In the genomic region with DNA sequence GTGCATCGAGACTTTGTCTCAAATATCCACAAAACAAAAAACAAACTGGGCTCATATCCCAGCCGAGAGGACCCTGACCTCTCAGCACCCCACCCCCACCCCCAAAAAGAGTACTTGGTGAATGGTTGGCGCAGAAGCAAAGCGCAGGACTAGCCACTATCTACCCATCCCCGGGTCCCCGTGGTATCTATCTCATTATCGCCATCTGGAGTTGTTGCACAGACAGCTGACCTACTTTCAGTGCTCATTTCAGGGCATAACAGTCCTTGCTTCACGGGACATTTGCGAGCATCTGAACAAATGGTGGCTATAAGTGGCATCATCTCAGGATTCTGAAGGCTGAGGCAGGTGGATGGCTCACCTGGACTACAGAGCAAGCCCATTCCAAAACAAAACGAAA, we compare ENCODE assay signal across 10 mouse cellular contexts. TPM values are rescaled to one million over a fixed set of nuclear protein-coding genes. Genes with fewer than 3 reads are reported as not detected.
DNase-seq lines count a peak whose midpoint lies in the region; ATAC-seq and TF ChIP-seq lines count a peak whose summit lies in the region.
"Had no signal": no experiment of that assay in that cellular context is flagged by ENCODE, and none has a peak within 500 bp of the region (broad histone marks: within the 10 kb centered on the region; RNA-seq: fewer than 3 reads in every experiment).

No protein-coding gene starts in this region.

- 10% methylated on average over 10 of the region's 10 CpGs for WGBS in heart, embryonic 12.5 days
- 11% methylated on average over 10 of the region's 10 CpGs for WGBS in forebrain, embryonic 16.5 days
- WGBS in liver, embryonic 13.5 days (ENCODE audit: insufficient replicate concordance): 9% methylated on average over 10 of the region's 10 CpGs

- H3K4me1 ChIP-seq in heart, embryonic 12.5 days (replicated peaks): peaks cover 16% of the 10 kb centered on the region
- H3K4me1 ChIP-seq in E14TG2a.4 (replicated peaks; ENCODE audit: low read depth, low read length): peaks cover 28% of the 10 kb centered on the region
- H3K4me1 ChIP-seq in forebrain, embryonic 16.5 days (replicated peaks; ENCODE audit: control insufficient read depth, insufficient read depth, low read length): peaks cover 7% of the 10 kb centered on the region
- peaks cover 18% of the 10 kb centered on the region for H3K4me1 ChIP-seq in liver, embryonic 13.5 days (replicated peaks)

- no peak overlapping the region for H3K9ac ChIP-seq in heart, embryonic 12.5 days
- H3K9ac ChIP-seq in forebrain, embryonic 16.5 days (replicated peaks; ENCODE audit: low read depth, low read length): no peak overlapping the region
- no peak overlapping the region for H3K9ac ChIP-seq in liver, embryonic 13.5 days

- intact Hi-C loops in left cerebral cortex, postnatal 36 days (cut with DNase I): no loop called here

- DNase-seq in heart, adult 18-20 months: no peak
- no peak for DNase-seq in liver, embryonic 13.5 days
- no peak for DNase-seq in layer of hippocampus, postnatal 25 days (ENCODE audit: extremely low spot score in 1 of 2, low spot score in 1 of 2)
- no peak for DNase-seq in left cerebral cortex, postnatal 36 days (ENCODE audit: low spot score in 2 of 2)
- DNase-seq in spleen, postnatal 36 days (ENCODE audit: low spot score in 2 of 2): no peak
- DNase-seq: right cerebral cortex, postnatal 25 days had no signal

- ATAC-seq in heart, embryonic 12.5 days (ENCODE audit: insufficient number of reproducible peaks, low FRiP score): no peak
- no peak for ATAC-seq in forebrain, embryonic 16.5 days
- no peak for ATAC-seq in liver, embryonic 13.5 days (ENCODE audit: low read depth)

- no peak for TF ChIP-seq CTCF in E14TG2a.4 (conservative IDR thresholded peaks at IDR 0.05; ENCODE audit: low read length)

- H3K27ac ChIP-seq in heart, embryonic 12.5 days (ENCODE audit: poor library complexity, severe bottlenecking): no peak overlapping the region
- H3K27ac ChIP-seq in forebrain, embryonic 16.5 days (ENCODE audit: low read length): no peak overlapping the region
- H3K27ac ChIP-seq in liver, embryonic 13.5 days: no peak overlapping the region

- peak overlapping the region; percentile 41 for H3K4me3 ChIP-seq in heart, embryonic 12.5 days
- peak overlapping the region; percentile 76 for H3K4me3 ChIP-seq in E14TG2a.4 (replicated peaks; ENCODE audit: low read length)
- H3K4me3 ChIP-seq in forebrain, embryonic 16.5 days (replicated peaks; ENCODE audit: low read length): no peak overlapping the region
- no peak overlapping the region; the same call in 1 of the 2 replicates for H3K4me3 ChIP-seq in liver, embryonic 13.5 days (replicated peaks)

- no peaks in the 10 kb centered on the region for H3K36me3 ChIP-seq in heart, embryonic 12.5 days
- peaks cover 12% of the 10 kb centered on the region for H3K36me3 ChIP-seq in E14TG2a.4 (ENCODE audit: insufficient read depth, low read length)
- no peaks in the 10 kb centered on the region for H3K36me3 ChIP-seq in forebrain, embryonic 16.5 days (ENCODE audit: control insufficient read depth, insufficient read depth)
- H3K36me3 ChIP-seq in liver, embryonic 13.5 days: peaks cover 4% of the 10 kb centered on the region

- no peaks in the 10 kb centered on the region for H3K9me3 ChIP-seq in heart, embryonic 12.5 days (replicated peaks)
- H3K9me3 ChIP-seq in E14TG2a.4 (ENCODE audit: low read length): no peaks in the 10 kb centered on the region
- H3K9me3 ChIP-seq in forebrain, embryonic 16.5 days (ENCODE audit: control insufficient read depth, low read length): no peaks in the 10 kb centered on the region
- no peaks in the 10 kb centered on the region for H3K9me3 ChIP-seq in liver, embryonic 13.5 days (replicated peaks)

- H3K4me2 ChIP-seq in heart, embryonic 12.5 days: peak overlapping the region; percentile 74
- H3K4me2 ChIP-seq in forebrain, embryonic 16.5 days (ENCODE audit: low read length): peak overlapping the region; percentile 8; the same call in 1 of the 2 replicates
- H3K4me2 ChIP-seq in liver, embryonic 13.5 days: peak overlapping the region; percentile 48

- peaks cover 18% of the 10 kb centered on the region for H3K27me3 ChIP-seq in heart, embryonic 12.5 days (replicated peaks)
- peaks cover 43% of the 10 kb centered on the region for H3K27me3 ChIP-seq in E14TG2a.4 (ENCODE audit: insufficient read depth, low read length)
- H3K27me3 ChIP-seq in forebrain, embryonic 16.5 days (replicated peaks; ENCODE audit: control insufficient read depth, insufficient read depth, low read length): peaks cover 3% of the 10 kb centered on the region
- H3K27me3 ChIP-seq in liver, embryonic 13.5 days: peaks cover 33% of the 10 kb centered on the region

RNA-seq across cellular contexts. Expression of gene Cnksr1, which starts 0.5 kb away (rescaled TPM):
- 0.61 and 1.4 TPM in 2 replicates for polyA plus RNA-seq in heart, embryonic 12.5 days (2016; fragmentation: Nextera tagmentation; extraction: Ambion mirVana)
- total RNA-seq in heart, adult 18-20 months (2021): 1 to 10 TPM; 3.9 to 6.3 TPM
- 0.21 and 0.33 TPM in 2 replicates for polyA plus RNA-seq in forebrain, embryonic 16.5 days (2015; fragmentation: Nextera tagmentation; extraction: Ambion mirVana)
- 0.05 and 0.07 TPM in 2 replicates for polyA plus RNA-seq in liver, embryonic 13.5 days (2015; fragmentation: Nextera tagmentation; extraction: Ambion mirVana)
- under 1 TPM; 0.57 to 0.70 TPM for total RNA-seq in layer of hippocampus, postnatal 25 days (2021)
- total RNA-seq in left cerebral cortex, postnatal 36 days (2021): under 1 TPM; 0.27 to 0.66 TPM

RNA-seq across cellular contexts. Expression of gene E130218I03Rik, which starts 4.8 kb away (rescaled TPM):
- 0.23 and 0.51 TPM in 2 replicates for polyA plus RNA-seq in heart, embryonic 12.5 days (2016; fragmentation: Nextera tagmentation; extraction: Ambion mirVana)
- total RNA-seq in heart, adult 18-20 months (2021): not detected
- 0.31 and 0.61 TPM in 2 replicates for polyA plus RNA-seq in forebrain, embryonic 16.5 days (2015; fragmentation: Nextera tagmentation; extraction: Ambion mirVana)
- polyA plus RNA-seq in liver, embryonic 13.5 days (2015; fragmentation: Nextera tagmentation; extraction: Ambion mirVana): 0.21 and 0.52 TPM in 2 replicates
- not detected for total RNA-seq in layer of hippocampus, postnatal 25 days (2021)
- under 1 TPM in 1 of 2 experiments, not detected in 1; 0.47 TPM for total RNA-seq in left cerebral cortex, postnatal 36 days (2021)
- total RNA-seq: left cerebral cortex, postnatal 14 days had no signal

RNA-seq across cellular contexts. Expression of gene Zfp593, which starts 6.7 kb away (rescaled TPM):
- polyA plus RNA-seq in heart, embryonic 12.5 days (2016; fragmentation: Nextera tagmentation; extraction: Ambion mirVana): 11.2 and 12.3 TPM in 2 replicates
- total RNA-seq in heart, adult 18-20 months (2021): 1 to 10 TPM; 3.3 to 3.6 TPM
- 17.1 TPM in 2 replicates for polyA plus RNA-seq in forebrain, embryonic 16.5 days (2015; fragmentation: Nextera tagmentation; extraction: Ambion mirVana)
- 10.6 and 11.3 TPM in 2 replicates for polyA plus RNA-seq in liver, embryonic 13.5 days (2015; fragmentation: Nextera tagmentation; extraction: Ambion mirVana)
- total RNA-seq in layer of hippocampus, postnatal 25 days (2021): 10 to 100 TPM in 1 of 2 experiments, 1 to 10 TPM in 1; 9.9 to 10.3 TPM
- total RNA-seq in left cerebral cortex, postnatal 36 days (2021): 10 to 100 TPM in 1 of 2 experiments, 1 to 10 TPM in 1; 9.2 to 13.2 TPM

RNA-seq across cellular contexts. Expression of gene Gm30191, which starts 8.0 kb away (rescaled TPM):
- not detected in 2 replicates for polyA plus RNA-seq in heart, embryonic 12.5 days (2016; fragmentation: Nextera tagmentation; extraction: Ambion mirVana)
- not detected for total RNA-seq in heart, adult 18-20 months (2021)
- polyA plus RNA-seq in forebrain, embryonic 16.5 days (2015; fragmentation: Nextera tagmentation; extraction: Ambion mirVana): not detected in 2 replicates
- polyA plus RNA-seq in liver, embryonic 13.5 days (2015; fragmentation: Nextera tagmentation; extraction: Ambion mirVana): not detected in 2 replicates
- total RNA-seq in layer of hippocampus, postnatal 25 days (2021): not detected
- not detected for total RNA-seq in left cerebral cortex, postnatal 36 days (2021)
- total RNA-seq: left cerebral cortex, postnatal 14 days had no signal

RNA-seq across cellular contexts. Expression of gene Catsper4, which starts 11.5 kb away (rescaled TPM):
- not detected in 2 replicates for polyA plus RNA-seq in heart, embryonic 12.5 days (2016; fragmentation: Nextera tagmentation; extraction: Ambion mirVana)
- not detected for total RNA-seq in heart, adult 18-20 months (2021)
- polyA plus RNA-seq in forebrain, embryonic 16.5 days (2015; fragmentation: Nextera tagmentation; extraction: Ambion mirVana): not detected in 2 replicates
- polyA plus RNA-seq in liver, embryonic 13.5 days (2015; fragmentation: Nextera tagmentation; extraction: Ambion mirVana): not detected in 2 replicates
- total RNA-seq in layer of hippocampus, postnatal 25 days (2021): not detected
- total RNA-seq in left cerebral cortex, postnatal 36 days (2021): not detected
- total RNA-seq: left cerebral cortex, postnatal 14 days had no signal

Comparison
In these comparisons a context has a peak if more than half of its experiments do, and no peak if none do; other contexts are left out.
1. H3K4me2 ChIP-seq: peak in every context shown above with its lines; median percentile 74 in heart, embryonic 12.5 days; 48 in liver, embryonic 13.5 days; 8 in forebrain, embryonic 16.5 days.
2. H3K4me3 ChIP-seq: peak in heart, embryonic 12.5 days (single experiment) and E14TG2a.4 (single experiment); none in forebrain, embryonic 16.5 days (single experiment) and liver, embryonic 13.5 days (single experiment).